Mouse (Mus musculus): Measurements from ENCODE around the gene Usp19.

The Usp19 gene

GRCm38 (mm10) chr9:108490559-108491285 lies at the start of gene Usp19:
Usp19 (plus strand) TSS chr9:108490602.
- peak; percentile 96 to 97 for DNase-seq (ENCODE audit: low spot score in 2 of 2)

- no peak for DNase-seq (ENCODE audit: low spot score in 2 of 2)
These were observed 49.0 kb upstream of the Usp19 start for GRCm38 (mm10) chr9:108441236-108441919.

GRCm38 (mm10) chr9:108445125-108445524 lies 45.3 kb upstream of the Usp19 start:
- DNase-seq (ENCODE audit: low spot score in 2 of 2) = peak in 1 of 2 experiments; percentile 14

- no peak for DNase-seq (ENCODE audit: low spot score in 2 of 2)
These were observed 40.5 kb upstream of the Usp19 start for GRCm38 (mm10) chr9:108449860-108450259.

- DNase-seq (ENCODE audit: low spot score in 2 of 2) = no peak
These were observed 39.9 kb upstream of the Usp19 start for GRCm38 (mm10) chr9:108450292-108451169.

GRCm38 (mm10) chr9:108451170-108451493 lies 39.3 kb upstream of the Usp19 start:
- no peak for DNase-seq (ENCODE audit: low spot score in 2 of 2)

- DNase-seq (ENCODE audit: low spot score in 2 of 2) = no peak
These were observed 38.8 kb upstream of the Usp19 start for GRCm38 (mm10) chr9:108451519-108452160.

GRCm38 (mm10) chr9:108452291-108452906 lies 38.0 kb upstream of the Usp19 start:
- DNase-seq (ENCODE audit: low spot score in 2 of 2) = peak; percentile 73 to 79

- DNase-seq (ENCODE audit: low spot score in 2 of 2) = no peak
These were observed 37.5 kb upstream of the Usp19 start for GRCm38 (mm10) chr9:108452911-108453310.

GRCm38 (mm10) chr9:108453458-108453857 lies 36.9 kb upstream of the Usp19 start:
- no peak for DNase-seq (ENCODE audit: low spot score in 2 of 2)

- DNase-seq (ENCODE audit: low spot score in 2 of 2) = no peak
These were observed 36.0 kb upstream of the Usp19 start for GRCm38 (mm10) chr9:108454429-108454828.

- DNase-seq (ENCODE audit: low spot score in 2 of 2) = no peak
These were observed 34.4 kb upstream of the Usp19 start for GRCm38 (mm10) chr9:108455747-108456571.

- DNase-seq (ENCODE audit: low spot score in 2 of 2) = no peak
These were observed 33.4 kb upstream of the Usp19 start for GRCm38 (mm10) chr9:108456953-108457352.

GRCm38 (mm10) chr9:108459939-108460318 lies 30.5 kb upstream of the Usp19 start:
- DNase-seq (ENCODE audit: low spot score in 2 of 2) = no peak

- peak; percentile 78 to 83 for DNase-seq (ENCODE audit: low spot score in 2 of 2)
These were observed 29.9 kb upstream of the Usp19 start, which contains the start of gene Ccdc71 for GRCm38 (mm10) chr9:108460319-108461178. Ccdc71 (plus strand) TSS chr9:108460527.

- DNase-seq (ENCODE audit: low spot score in 2 of 2) = no peak
These were observed 29.2 kb upstream of the Usp19 start, which contains the start of gene Klhdc8b for GRCm38 (mm10) chr9:108461181-108461631. Klhdc8b (minus strand) TSS chr9:108461581.

GRCm38 (mm10) chr9:108461675-108462074 lies 28.7 kb upstream of the Usp19 start:
- no peak for DNase-seq (ENCODE audit: low spot score in 2 of 2)

- no peak for DNase-seq (ENCODE audit: low spot score in 2 of 2)
These were observed 28.2 kb upstream of the Usp19 start for GRCm38 (mm10) chr9:108462192-108462591.

- DNase-seq (ENCODE audit: low spot score in 2 of 2) = no peak
These were observed 26.7 kb upstream of the Usp19 start for GRCm38 (mm10) chr9:108463713-108464112.
